Comparison of ENCODE assay signal across 19 mouse cellular contexts in genomic region chr2:104460021-104460420, GRCm38 (mm10). TPM values are rescaled to one million over a fixed set of nuclear protein-coding genes. Genes with fewer than 3 reads are reported as not detected.
A peak's percentile ranks its signal among the peaks of the same experiment; 100 is the strongest.
DNase-seq lines count a peak whose midpoint lies in the region; ATAC-seq and TF ChIP-seq lines count a peak whose summit lies in the region.
"Had no signal": no experiment of that assay in that cellular context is flagged by ENCODE, and none has a peak within 500 bp of the region (broad histone marks: within the 10 kb centered on the region; RNA-seq: fewer than 3 reads in every experiment).

No protein-coding gene starts in this region.

- H3K4me2 ChIP-seq in heart, embryonic 12.5 days: no peak overlapping the region
- H3K4me2 ChIP-seq in heart, postnatal 0 days (ENCODE audit: low read depth, low read length): no peak overlapping the region; the same call in 1 of the 2 replicates
- H3K4me2 ChIP-seq: embryonic facial prominence, embryonic 12.5 days; forebrain, embryonic 15.5 days; hindbrain, embryonic 14.5 days; intestine, embryonic 15.5 days had no signal

- TF ChIP-seq CTCF in gastrocnemius, adult 2 months (IDR thresholded peaks at IDR 0.05): no peak
- TF ChIP-seq CTCF in heart, postnatal 0 days (IDR thresholded peaks at IDR 0.05; ENCODE audit: low read depth): no peak

- H3K4me3 ChIP-seq in gastrocnemius, adult 2 months: no peak overlapping the region
- no peak overlapping the region for H3K4me3 ChIP-seq in heart, embryonic 12.5 days
- H3K4me3 ChIP-seq in heart, postnatal 0 days (ENCODE audit: low read depth, low read length): no peak overlapping the region
- H3K4me3 ChIP-seq: embryonic facial prominence, embryonic 12.5 days; forebrain, embryonic 15.5 days; hindbrain, embryonic 10.5 days; intestine, embryonic 15.5 days had no signal

- no peaks in the 10 kb centered on the region for H3K27me3 ChIP-seq in heart, embryonic 12.5 days (replicated peaks)
- no peaks in the 10 kb centered on the region for H3K27me3 ChIP-seq in heart, postnatal 0 days (ENCODE audit: control insufficient read depth, insufficient read depth, low read length)
- H3K27me3 ChIP-seq: embryonic facial prominence, embryonic 12.5 days; forebrain, embryonic 15.5 days; intestine, embryonic 15.5 days had no signal

- peaks cover 57% of the 10 kb centered on the region for H3K4me1 ChIP-seq in heart, embryonic 12.5 days (replicated peaks)
- H3K4me1 ChIP-seq in heart, postnatal 0 days (ENCODE audit: control insufficient read depth, insufficient read depth): peaks cover 60% of the 10 kb centered on the region
- H3K4me1 ChIP-seq: embryonic facial prominence, embryonic 12.5 days; forebrain, embryonic 15.5 days; hindbrain, embryonic 10.5 days had no signal

- DNase-seq in gastrocnemius, adult 2 months: no peak
- DNase-seq in gastrocnemius, postnatal 14 days: no peak
- DNase-seq in heart, adult 11 months: no peak
- no peak for DNase-seq in heart, postnatal 0 days (ENCODE audit: low spot score)
- no peak for DNase-seq in heart, adult 8-10 months (ENCODE audit: low spot score)
- no peak for DNase-seq in urinary bladder, postnatal 36 days (ENCODE audit: low spot score in 2 of 2)
- DNase-seq: adrenal gland, postnatal 10 days; cerebellum, adult 11 months; cerebellum, adult 8-10 months; cerebellum, postnatal 14 days; gastrocnemius, postnatal 10 days; kidney, adult 18-20 months had no signal

- peak overlapping the region; percentile 32 for H3K27ac ChIP-seq in gastrocnemius, adult 2 months
- 0 out of 2 replicates have a peak overlapping the region, but pooled peaks have one; percentile 73 for H3K27ac ChIP-seq in heart, embryonic 12.5 days (ENCODE audit: poor library complexity, severe bottlenecking)
- H3K27ac ChIP-seq in heart, postnatal 0 days (ENCODE audit: low read depth): peak overlapping the region; percentile 36
- H3K27ac ChIP-seq: embryonic facial prominence, embryonic 12.5 days; forebrain, embryonic 15.5 days; hindbrain, embryonic 10.5 days; hindbrain, embryonic 14.5 days; intestine, embryonic 15.5 days had no signal

- TF ChIP-seq EP300 in heart, postnatal 0 days (IDR thresholded peaks at IDR 0.05; ENCODE audit: low read depth): no peak

- H3K36me3 ChIP-seq in heart, embryonic 12.5 days: 0 out of 2 replicates have a peak, but pooled peaks cover 6% of the 10 kb centered on the region
- no peaks in the 10 kb centered on the region for H3K36me3 ChIP-seq in heart, postnatal 0 days (replicated peaks; ENCODE audit: control insufficient read depth, insufficient read depth, low read length)
- H3K36me3 ChIP-seq: embryonic facial prominence, embryonic 12.5 days; forebrain, embryonic 15.5 days; hindbrain, embryonic 10.5 days; intestine, embryonic 15.5 days had no signal

- ATAC-seq in heart, embryonic 12.5 days (ENCODE audit: insufficient number of reproducible peaks, low FRiP score): no peak
- no peak for ATAC-seq in heart, postnatal 0 days (ENCODE audit: insufficient read depth, low read depth)
- peak; percentile 26; the same call in 1 of the 2 replicates for ATAC-seq in neutrophil, adult 5-6 weeks (ENCODE audit: extremely low read depth, insufficient number of reproducible peaks, low FRiP score, poor library complexity, severe bottlenecking)
- ATAC-seq: forebrain, embryonic 15.5 days; intestine, embryonic 15.5 days had no signal

- 50% methylated on average over 3 of the region's 3 CpGs for WGBS in heart, embryonic 12.5 days
- WGBS in heart, postnatal 0 days: 25% methylated on average over 3 of the region's 3 CpGs

- H3K9ac ChIP-seq in heart, embryonic 12.5 days: no peak overlapping the region
- H3K9ac ChIP-seq in heart, postnatal 0 days (replicated peaks; ENCODE audit: low read depth, low read length): no peak overlapping the region
- H3K9ac ChIP-seq: embryonic facial prominence, embryonic 12.5 days; forebrain, embryonic 15.5 days; hindbrain, embryonic 14.5 days; intestine, embryonic 15.5 days had no signal

- intact Hi-C loops in gastrocnemius, adult 2 months (cut with DNase I): no loop called here
- intact Hi-C loops in gastrocnemius, postnatal 14 days (cut with DNase I; ENCODE audit: low total_unique reads): no loop called here

- H3K9me3 ChIP-seq in heart, embryonic 12.5 days (replicated peaks): no peaks in the 10 kb centered on the region
- H3K9me3 ChIP-seq in heart, postnatal 0 days (replicated peaks; ENCODE audit: control insufficient read depth, low read length): no peaks in the 10 kb centered on the region
- H3K9me3 ChIP-seq: embryonic facial prominence, embryonic 12.5 days; forebrain, embryonic 15.5 days; hindbrain, embryonic 10.5 days; intestine, embryonic 15.5 days had no signal

RNA-seq across cellular contexts. Expression of gene Hipk3, which starts 34.2 kb away (rescaled TPM):
- total RNA-seq in gastrocnemius, adult 2 months (2021): 100 to 1,000 TPM; 228 to 267 TPM
- total RNA-seq in gastrocnemius, postnatal 14 days (2021): 100 to 1,000 TPM; 142 to 158 TPM
- 71.4 and 78.0 TPM in 2 replicates for polyA plus RNA-seq in heart, embryonic 12.5 days (2016; fragmentation: Nextera tagmentation; extraction: Ambion mirVana)
- 209 and 213 TPM in 2 replicates for total RNA-seq in heart, postnatal 0 days (2014; rRNA removed; ENCODE audit: low replicate concordance)
- polyA plus RNA-seq in heart, postnatal 0 days (2015; fragmentation: Nextera tagmentation; extraction: Ambion mirVana): 26.3 and 29.7 TPM in 2 replicates
- 100 to 1,000 TPM; 217 to 250 (median 233) TPM for total RNA-seq in heart, adult 8-10 months (2022)
- total RNA-seq in neutrophil, adult 5-6 weeks (2017): 39.0 and 45.4 TPM in 2 replicates

RNA-seq across cellular contexts. Expression of gene D430041D05Rik, which starts 49.2 kb away (rescaled TPM):
- 1 to 10 TPM; 1.3 to 1.9 TPM for total RNA-seq in gastrocnemius, adult 2 months (2021)
- 1 to 10 TPM; 1.0 to 1.5 TPM for total RNA-seq in gastrocnemius, postnatal 14 days (2021)
- polyA plus RNA-seq in heart, embryonic 12.5 days (2016; fragmentation: Nextera tagmentation; extraction: Ambion mirVana): 0.04 and 0.09 TPM in 2 replicates
- not detected in 2 replicates for total RNA-seq in heart, postnatal 0 days (2014; rRNA removed; ENCODE audit: low replicate concordance)
- polyA plus RNA-seq in heart, postnatal 0 days (2015; fragmentation: Nextera tagmentation; extraction: Ambion mirVana): 0.03 TPM in 1 of 2 replicates, not detected in the other
- under 1 TPM; 0.03 to 0.06 (median 0.06) TPM for total RNA-seq in heart, adult 8-10 months (2022)
- 0.12 TPM in 1 of 2 replicates, not detected in the other for total RNA-seq in neutrophil, adult 5-6 weeks (2017)
